Mouse (Mus musculus): ENCODE data around the gene Mfap3.

DNA sequence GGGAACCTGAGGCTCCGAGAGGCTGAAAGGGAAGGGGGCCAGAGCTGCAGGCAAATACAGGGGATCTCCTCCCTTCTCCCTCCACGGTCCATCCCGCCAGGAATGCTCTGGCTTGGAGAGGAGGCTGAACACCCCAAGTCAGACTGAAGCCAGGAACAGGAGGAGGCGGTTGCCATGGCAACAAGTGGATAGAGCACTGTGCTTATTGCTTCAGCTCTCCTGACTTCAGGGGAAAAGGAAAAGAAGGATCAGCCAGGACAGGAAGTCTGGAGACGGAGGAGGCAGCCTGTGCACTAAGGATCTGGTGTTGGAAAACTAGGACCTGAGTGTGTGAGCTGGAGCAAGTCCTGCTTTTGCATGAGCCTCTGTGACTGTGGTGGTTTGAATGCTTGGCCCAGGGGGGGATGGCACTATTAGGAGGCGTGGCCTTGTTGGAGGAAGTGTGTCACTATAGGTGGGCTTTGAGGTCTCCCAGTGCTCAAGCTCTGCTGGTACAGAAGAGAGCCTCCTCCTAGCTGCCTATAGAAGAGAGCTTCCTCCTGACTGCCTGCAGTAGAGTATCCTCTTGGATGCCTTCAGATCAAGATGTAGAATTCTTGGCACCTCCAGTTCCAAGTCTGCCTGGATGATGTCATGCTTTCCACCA is 44.0 kb upstream of the Mfap3 start:
- no peak for TF ChIP-seq CTCF (IDR thresholded peaks at IDR 0.05; ENCODE audit: control insufficient read depth, insufficient read depth, insufficient read length)
- no peak for TF ChIP-seq FOSL1 (IDR thresholded peaks at IDR 0.05; ENCODE audit: insufficient read depth, low read length, poor library complexity, severe bottlenecking)
- TF ChIP-seq MYOD1 (IDR thresholded peaks at IDR 0.05; ENCODE audit: control insufficient read depth, insufficient read length, low read depth), result no peak
- TF ChIP-seq CEBPB (IDR thresholded peaks at IDR 0.05; ENCODE audit: low read depth), result no peak
- TF ChIP-seq MAX (IDR thresholded peaks at IDR 0.05), result no peak
- TF ChIP-seq MYOG (IDR thresholded peaks at IDR 0.05; ENCODE audit: control insufficient read depth, extremely low read depth, insufficient read length), result no peak
- TF ChIP-seq USF1 (IDR thresholded peaks at IDR 0.05; ENCODE audit: low read depth), result no peak
